Mouse (Mus musculus) kidney, adult 9 months (tissue): ENCODE data around the gene Nkg7.
"Not testable (repeated sequence)": the region's sequence is repeated elsewhere in the genome, so short reads cannot be mapped to it uniquely, and the experiment has no call there.

ENCODE experiments used
- DNase-seq: peaks from one replicate; pipeline ENCODE4 v3.0.0; 2022

Nkg7 gene

DNA sequence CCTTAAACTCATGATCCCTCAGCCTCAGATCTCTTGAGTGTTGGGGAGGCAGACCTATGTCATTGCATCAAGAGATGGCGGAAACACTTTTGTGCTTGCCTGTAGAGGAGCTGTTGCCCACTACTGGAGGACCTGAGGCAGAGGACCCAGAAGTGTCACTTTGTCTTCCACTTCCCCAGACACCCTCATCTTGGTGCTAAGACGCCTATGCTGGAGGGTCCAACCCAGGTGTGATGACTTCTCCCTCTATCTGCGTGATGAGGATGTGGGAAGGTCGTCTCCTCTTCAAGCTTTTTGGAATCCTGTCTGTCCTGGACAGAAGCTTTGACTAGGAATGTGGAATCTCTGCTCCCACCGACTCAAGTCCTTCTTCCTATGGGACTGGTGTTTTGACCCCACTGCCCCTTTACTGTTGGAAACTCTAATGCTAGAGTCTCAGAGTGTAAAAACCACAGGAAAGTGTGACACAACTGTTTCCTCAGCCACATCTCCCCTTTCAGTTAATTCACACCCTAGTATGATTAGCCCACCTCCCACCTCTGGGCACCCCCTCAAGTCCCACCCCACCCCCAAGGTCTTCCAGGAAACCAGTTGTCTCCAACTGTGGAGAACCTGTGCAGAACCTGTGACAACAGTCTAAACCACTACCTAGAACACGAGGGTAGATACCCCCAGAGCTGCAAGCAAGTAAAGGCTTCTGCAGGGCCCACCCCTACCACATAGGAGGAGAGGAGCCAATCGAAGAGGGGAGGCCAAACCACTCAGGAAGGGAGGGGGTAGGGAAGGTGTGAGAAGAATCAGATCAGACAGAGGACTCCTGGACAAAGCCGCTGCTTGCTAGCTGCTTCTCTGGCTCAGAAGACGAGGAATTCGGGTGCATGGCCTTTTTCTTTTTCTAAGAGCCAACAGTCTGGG is at the start of gene Nkg7:
Nkg7 (plus strand) TSS at position 733 of the 915 bp plus-strand sequence.
- DNase-seq: no peak

DNA sequence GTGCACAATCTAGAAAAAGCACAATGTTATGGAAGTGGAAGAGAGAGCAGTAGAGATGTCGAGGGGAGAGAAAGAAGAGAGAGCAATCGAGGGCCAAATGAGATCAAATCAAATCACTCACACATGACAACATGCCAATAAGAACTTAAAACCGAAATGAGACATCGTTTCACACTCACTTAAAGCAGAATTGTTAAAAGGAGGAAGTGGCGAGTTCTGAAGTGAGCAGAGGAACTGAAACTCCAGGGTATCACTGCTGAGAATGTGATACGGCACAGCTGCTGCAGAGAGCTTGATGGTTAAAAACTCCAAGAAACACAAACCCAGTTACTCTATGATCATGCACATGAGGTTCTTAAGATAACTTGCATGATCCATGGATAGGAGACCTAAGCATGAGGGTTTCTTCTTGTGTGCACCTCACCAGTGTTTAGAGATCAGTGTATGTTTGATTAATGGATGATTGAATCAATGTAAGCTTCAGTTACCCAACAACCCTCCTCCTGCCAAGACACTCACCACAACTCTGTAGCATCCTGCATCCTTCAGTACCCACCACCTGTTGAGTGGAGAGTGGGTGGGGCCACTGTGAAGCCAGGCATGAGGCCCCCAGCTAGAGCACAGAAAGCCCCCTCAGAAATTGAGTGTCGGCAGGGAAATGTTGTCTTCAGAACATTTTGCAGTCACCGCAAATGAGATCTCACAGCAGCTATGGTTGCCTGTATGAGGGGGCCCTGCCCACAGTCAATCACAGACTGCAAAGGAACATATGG is 44.3 kb upstream of the Nkg7 start:
- DNase-seq: no peak

DNA sequence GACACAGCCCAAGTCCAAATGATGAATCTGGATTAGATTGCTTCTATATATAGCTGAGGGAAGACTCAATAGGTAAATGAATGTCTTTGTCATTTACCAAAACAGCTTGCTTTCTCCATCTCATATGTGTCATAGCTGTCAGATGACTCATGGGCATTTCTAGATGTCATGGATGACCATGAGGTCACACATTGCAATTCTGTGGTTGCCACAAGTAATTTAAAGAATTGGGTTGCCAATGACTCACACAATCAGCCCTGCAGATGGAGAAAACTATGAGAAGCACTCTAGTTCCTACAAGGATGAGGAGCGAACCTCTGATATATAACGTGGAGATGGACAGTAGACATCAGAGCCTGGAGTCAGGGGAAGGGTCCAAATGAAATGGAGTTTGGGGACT is 37.4 kb upstream of the Nkg7 start:
- no peak for DNase-seq

DNA sequence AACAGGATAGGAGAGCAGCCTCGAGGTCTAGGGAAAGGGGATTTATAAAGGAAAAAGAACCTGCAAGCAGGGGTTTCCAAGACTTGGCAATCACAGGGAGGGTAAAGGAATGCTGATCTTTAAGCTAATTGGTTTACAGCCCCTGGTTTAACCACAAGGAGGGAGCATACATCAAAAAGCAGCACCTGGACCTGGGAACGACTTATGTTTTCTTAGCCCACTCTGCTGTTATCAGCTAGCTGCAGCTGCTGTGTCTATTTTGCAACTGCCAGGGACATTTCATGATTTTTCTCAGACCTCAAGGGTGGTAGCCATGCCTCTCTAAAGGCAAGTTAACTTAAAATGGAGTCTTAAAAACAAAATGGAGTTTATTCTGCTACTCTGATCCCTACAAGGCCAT is 34.2 kb upstream of the Nkg7 start:
- no peak for DNase-seq

DNA sequence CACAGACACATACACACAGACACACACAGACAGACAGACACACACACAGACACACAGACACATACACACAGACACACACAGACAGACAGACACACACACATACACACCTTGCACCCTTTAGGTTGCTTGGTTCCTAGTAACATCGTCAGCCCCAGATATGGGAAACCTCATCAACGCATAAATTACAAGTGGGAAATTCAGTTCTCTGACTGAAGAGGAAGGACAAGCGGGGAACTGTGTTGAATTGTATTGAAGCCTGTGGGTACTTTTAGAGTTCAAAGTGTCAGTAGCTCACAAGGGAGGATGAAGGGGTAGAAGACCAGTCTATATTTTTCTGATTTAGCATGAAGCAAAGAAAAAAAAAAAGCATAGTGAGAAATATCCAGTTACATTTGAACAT is 29.3 kb upstream of the Nkg7 start:
- no peak for DNase-seq

DNA sequence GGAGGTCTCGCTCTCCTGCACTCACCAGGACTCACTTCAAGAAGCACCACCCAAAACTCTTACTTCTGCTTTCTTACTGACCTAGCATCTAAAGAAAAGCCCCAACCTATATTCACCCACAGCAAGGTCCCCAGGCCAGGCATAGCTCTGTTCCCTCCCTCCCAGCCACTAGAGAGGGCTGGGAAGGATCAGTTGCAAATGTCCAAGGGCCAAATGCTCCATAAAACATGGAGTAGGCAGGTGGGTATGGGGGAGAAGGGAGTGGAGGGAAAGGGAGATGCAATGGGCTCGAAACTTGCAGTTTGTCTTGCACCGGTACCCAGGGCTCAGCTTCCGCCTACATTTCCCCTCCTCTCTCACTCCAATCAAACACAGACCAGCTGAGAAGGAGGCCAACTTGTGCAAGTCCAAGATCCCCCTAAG is 28.7 kb upstream of the Nkg7 start, which contains the start of gene Siglecg:
Siglecg (plus strand) TSS at position 74 of the 423 bp plus-strand sequence.
- DNase-seq: no peak

DNA sequence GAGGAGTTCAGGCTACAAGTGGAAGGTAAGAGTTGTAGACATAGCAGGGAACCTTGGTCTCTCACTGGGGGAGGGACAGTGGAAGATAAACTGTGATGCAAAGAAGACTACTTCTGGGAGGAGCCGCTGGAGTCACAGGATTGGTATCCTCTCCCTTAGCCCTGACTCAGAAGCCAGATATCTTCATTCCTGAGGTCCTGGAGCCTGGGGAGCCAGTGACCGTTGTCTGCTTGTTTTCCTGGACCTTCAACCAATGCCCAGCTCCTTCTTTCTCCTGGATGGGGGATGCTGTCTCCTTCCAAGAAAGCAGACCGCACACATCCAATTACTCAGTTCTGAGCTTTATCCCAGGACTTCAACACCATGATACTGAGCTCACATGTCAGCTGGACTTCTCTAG is 27.8 kb upstream of the Nkg7 start:
- no peak for DNase-seq

DNA sequence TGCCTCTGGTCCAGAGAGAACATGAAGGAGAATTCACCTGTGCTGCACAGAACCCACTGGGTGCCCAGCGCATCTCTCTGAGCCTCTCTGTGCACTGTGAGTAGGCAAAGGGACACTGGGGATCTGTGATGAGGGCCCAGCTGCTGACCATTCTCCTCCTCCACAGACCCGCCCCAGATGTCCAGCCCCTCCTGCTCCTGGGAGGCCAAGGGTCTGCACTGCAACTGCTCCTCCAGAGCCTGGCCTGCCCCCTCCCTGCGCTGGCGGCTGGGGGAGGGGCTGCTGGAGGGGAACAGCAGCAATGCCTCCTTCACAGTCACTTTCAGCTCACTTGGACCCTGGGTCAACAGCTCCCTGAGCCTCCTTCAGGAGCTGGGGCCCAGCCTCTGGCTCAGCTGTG is 25.1 kb upstream of the Nkg7 start:
- not testable (repeated sequence) for DNase-seq

DNA sequence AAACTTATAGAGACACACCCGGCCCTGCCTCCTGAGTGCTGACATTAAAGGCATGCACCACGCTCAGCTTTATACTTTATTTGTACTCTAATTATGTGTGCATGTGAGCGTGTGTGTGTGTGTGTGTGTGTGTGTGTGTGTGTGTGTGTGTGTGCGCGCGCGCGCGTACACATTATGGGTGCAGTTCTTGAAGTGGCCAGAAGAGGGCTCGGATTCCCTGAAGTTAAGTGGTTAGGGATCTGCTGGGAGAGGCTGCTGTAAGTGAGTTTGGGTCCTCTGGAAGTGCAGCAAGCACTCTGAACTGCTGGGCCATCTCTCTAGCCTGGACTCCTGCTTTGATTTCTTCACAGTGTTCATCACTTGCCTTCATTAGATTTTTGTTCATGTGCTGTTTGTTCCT is 19.6 kb upstream of the Nkg7 start:
- no peak for DNase-seq

DNA sequence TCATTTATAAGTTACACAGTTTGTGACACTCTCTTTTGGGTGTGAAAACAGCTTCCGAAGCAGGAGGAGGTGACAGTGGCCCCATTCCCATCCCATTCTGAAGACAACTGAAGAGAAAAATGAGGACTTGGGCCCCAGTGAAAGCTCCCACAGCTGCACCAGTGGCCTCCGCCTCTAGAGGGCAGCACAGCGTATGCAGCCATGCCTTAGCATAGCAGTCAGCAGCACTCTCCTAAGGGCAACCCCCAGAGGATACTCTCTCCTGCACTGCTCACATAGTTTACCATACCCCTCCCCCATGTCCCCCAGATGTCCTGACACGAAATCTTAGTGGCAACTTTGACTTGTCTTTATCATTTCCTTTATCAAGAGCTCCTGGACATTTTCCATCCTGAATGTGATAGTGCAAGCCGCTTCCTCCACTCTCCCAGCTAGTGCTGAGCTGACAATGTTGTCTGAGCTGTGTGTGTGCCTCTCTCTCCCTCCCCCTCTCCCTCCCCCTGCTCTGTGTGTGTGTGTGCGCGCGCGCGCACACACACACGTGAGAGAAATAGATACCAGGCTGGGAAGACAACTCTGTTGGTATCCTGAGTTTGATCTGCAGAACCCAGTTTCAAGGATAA is 13.8 kb upstream of the Nkg7 start:
- peak; percentile 89 for DNase-seq

DNA sequence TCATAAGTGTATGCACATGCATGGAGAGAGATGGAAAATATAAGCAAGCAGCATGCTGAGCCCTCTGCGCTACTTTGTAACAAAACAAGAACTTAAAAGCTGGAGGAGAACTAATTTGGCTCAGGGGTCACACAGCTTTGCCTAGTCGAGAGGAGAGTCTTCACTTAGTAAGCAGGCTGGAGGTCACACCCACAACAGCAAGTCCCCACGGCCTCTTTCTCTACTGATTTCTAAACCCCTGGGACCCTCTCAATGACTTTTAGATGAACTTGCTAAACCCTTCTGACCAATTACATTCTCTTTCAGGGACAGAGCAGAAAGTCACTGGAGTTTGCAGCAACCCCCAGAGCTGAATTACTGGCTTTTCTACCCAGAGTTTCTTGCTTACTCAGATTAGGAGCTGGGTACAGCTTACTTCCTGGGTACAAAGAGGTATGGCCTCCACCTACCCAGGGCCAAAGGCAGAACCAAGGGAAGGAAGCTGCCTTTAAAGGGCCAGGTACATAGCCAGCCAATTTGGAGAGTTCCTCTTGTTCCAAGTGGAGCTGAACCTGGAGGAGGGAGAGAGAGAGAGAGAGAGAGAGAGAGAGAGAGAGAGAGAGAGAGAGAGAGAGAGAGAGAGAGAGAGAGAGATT is 12.8 kb upstream of the Nkg7 start:
- no peak for DNase-seq

DNA sequence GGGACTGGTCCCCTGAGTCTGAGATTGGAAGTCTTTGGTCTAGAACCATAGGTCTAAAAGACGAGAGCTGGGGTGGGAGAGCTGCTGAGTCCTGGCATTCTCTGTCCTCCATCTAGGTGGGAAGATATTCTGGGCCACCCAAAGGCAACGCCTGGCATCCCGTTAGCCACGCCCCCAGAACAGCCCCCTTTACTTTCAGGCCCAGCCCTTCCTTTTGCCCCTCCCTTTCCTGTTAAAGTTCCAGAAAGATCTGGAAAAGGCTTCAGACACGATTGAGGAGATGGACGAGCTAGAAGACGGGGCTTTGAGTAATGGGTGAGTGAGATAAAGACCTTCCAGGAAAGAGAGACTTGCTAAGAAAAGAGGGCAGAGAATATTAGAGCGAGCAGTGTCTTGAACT is 9.5 kb upstream of the Nkg7 start, which contains the start of gene Lim2:
Lim2 (plus strand) TSS at position 265 of the 400 bp plus-strand sequence.
- no peak for DNase-seq

DNA sequence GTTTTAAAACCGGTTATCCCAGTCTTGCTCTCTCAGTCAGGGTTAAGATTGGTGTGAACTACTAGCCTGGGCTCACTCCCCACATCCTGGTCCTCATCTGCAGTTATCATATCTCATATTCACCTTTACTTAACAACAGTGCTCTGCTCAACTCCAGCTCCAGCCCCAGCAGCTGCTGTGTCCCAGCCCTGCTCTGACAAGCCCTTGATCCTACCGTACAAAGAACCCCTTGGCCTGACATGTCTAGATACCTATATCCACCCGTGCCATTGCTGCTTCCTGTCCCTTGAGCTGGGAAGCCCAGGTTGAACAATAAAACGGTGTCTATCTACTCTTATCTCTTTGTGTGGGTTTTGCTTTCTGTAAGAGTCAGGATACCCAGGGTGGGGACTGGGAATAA is 7.4 kb upstream of the Nkg7 start:
- DNase-seq: no peak

DNA sequence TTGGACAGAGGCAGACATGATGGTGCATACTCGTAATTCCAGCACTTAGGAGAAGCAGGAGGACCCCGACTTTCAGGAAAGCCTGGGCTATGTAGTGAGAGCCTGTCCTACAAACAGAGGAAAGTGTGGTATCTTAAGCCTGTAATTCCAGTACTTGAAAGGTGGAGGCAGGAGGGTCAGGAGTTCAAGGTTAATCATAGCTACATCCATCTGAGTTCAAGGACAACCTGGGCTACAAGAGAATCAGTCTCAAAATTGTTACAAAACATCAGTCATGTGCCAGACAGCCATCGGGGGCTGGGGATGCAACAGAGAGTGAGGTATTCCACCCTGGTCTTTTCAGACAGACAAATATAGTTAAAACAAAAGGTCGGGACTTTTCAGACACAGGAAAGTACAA is 4.0 kb upstream of the Nkg7 start:
- no peak for DNase-seq

DNA sequence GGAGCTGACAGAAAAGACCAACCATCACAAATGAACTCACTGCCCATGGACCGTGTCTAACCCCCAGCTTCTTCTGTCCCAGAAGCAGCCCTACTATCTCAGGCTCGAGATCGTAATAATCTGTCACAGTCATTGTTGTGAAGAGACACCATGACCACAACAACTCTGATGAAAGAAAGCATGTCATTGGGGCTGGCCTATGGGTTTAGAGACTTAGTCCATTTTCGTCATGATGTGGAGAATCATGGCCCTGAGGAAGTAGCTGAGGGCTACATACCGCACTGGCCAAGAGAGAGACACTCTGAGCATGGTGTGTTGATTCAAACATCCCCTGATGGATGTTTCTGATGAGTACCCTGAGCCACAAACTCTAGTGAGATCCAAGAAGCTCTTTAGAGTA is 2.2 kb upstream of the Nkg7 start:
- no peak for DNase-seq

DNA sequence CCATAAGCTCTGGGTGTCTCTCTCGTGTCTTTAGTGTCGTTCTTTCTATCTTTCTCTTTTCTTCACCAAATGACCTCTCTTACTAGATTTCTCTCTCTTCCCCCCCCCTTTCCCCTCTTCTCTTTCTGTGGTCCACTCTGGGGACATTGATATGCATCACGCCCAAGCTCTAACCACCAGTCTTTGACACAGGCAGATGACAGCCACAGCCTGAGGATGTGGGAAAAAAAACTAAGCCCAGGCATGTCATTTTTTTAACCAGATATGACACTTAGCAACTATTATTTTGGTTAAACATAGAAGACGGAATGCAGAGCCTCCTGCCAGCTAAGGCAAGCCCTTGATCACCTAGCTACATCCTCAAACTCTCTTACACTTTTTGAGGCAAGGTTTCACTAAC is 1.7 kb downstream of the Nkg7 start:
- DNase-seq: no peak

DNA sequence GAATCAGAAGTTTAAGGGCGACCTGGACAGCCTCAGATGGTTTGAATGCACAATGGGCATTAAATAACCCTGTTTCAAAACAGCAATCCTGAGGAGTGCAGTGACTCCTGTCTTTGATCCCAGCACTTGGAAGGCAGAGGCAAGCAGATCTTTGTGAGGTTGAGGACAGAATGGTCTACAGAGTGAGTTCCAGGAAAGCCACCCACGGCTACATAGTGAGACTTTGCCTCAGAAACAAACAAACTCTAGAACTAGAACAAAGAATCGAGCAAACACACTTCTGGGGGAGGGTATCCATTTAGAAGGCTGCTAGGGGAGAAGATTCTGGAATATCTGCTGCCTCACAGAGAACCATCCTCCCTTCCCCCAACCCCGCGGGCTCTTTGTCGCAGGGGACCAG is 3.6 kb downstream of the Nkg7 start, which contains the start of gene Cldnd2:
Cldnd2 (plus strand) TSS at position 301 of the 400 bp plus-strand sequence.
- DNase-seq: no peak

DNA sequence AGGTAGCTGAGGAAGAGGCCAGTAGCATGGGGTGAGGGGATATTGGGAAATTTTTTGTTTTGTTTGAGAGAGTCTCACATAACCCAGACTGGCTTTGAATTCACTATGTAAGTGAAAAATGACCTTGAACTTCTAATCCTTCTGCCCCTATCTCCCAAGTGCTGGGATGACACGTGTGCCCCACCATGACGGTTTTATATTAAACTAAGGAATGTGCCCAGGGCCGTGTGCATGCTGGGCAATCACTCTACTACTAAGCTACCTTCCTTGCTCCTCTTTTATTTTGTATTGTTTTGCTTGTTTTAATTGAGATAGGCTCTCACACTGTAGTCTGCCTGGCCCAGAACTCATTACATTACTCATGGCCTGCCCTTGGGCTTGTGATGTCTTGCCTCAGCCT is 4.2 kb downstream of the Nkg7 start:
- peak; percentile 66 for DNase-seq

DNA sequence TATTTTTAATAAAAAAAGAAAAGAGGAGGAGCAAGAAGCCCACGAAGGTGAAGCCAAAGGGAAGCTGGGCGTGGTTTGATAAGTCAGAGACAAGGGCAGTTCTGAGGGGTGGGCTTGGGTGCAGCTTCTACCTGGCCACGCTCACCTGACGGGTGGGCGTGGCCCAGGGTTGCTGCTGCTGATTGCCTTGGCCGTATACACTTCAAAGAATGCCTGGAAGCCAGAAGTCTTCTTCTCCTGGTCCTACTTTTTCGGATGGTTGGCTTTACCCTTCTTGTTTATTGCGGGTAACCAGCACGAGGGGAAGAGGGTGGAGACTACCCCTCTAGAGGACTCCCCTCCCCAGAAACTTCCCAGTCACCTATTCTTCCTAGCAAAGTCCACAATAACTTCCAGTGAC is 5.8 kb downstream of the Nkg7 start:
- no peak for DNase-seq

DNA sequence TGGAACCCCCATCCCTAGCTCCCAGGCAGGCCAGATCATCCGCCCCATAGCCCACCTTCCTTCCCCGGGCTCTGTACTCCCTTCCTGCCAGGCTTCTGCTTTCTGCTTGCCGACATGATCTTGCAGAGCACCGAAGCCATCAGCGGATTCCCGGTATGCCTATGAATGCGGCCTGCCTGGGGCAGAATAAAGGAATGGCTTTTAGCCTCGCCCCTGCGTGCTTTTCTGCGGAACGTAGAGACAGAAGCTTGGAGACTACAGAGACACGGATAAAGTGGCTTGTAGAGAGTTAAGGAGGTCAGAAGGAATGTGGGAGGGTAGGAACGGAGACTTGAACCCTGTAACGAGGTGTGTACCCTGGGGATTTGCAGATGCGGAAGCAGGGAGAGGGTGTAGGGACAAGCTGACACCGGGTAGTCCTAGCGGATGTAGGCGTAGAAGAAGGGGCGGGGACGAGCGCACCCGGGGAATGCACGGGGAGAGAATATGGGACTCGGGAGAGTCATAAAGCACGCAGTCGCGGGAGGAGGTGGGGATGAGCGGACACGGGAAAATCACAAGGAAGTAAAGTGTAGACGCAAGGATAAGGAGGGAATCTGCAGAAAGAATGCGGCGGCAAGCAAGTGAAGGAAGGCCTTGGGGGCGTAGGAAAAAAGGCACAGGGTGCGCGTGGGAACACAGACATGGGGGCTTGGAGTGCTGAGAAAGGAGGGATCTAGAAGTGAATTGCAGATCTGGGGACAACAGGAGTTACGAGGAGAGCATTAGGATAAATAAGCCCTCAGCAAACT is 6.4 kb downstream of the Nkg7 start:
- peak; percentile 89 for DNase-seq

DNA sequence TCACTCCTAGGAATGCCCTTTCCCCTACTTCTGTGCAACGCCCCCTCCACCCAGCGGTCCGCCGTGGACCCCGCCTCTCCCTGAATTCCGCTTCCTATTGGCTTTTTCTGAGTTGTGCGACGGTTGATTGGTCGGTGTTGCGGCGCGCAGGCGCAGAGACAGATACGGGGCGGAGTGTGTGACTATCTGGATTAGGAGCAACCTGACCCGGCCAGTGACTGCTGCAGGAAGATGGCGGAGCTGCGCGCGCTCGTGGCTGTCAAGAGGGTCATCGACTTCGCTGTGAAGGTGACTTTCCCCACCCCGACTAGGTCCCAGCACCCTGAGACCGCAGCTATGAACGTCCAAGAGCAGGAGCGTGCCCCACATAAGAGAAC is 7.0 kb downstream of the Nkg7 start, which contains the start of the genes Etfb and Gm45233:
Etfb (plus strand) TSS at position 167 of the 377 bp plus-strand sequence.
Gm45233 (plus strand) TSS at position 212 of the 377 bp plus-strand sequence.
- DNase-seq: peak; percentile 98

DNA sequence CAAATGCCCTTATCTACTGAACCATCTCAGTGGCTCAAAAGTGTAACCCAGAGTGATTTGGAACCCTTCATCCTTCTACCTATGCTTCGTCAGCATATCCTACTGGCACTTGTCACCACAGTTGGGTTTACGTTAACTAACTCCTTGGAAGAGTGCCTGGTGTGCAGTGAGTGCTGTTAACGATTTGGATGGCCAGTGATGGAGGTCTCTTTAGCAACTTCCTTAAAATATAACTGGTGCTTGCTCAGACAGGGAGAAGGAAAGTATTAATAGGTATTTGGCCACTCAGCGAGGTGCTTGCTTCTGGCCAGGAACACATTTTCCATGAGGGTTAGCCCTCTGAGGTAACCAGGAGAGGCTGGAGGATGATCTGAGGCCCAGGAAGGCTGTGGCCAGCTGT is 10.9 kb downstream of the Nkg7 start:
- DNase-seq: peak; percentile 95
